Mouse (Mus musculus) intestine, postnatal 0 days (tissue): Measurements from ENCODE around the gene Rab3b. TPM values are rescaled to one million over a fixed set of nuclear protein-coding genes. Genes with fewer than 3 reads are reported as not detected.
A peak's percentile ranks its signal among the peaks of the same experiment; 100 is the strongest.

Experiments used
- ATAC-seq: fragments of 200-750 bp; cut with Nextera tagmentation; 2 replicates; pipeline ENCODE4 v1.8.0; 2017; ENCODE audit warnings: mild to moderate bottlenecking, moderate TSS enrichment, moderate library complexity
- H3K27ac ChIP-seq: fragments of 300-500 bp; sonication (generic); 2 replicates; pipeline ENCODE4 v1.5.1; 2014; ENCODE audit warnings: mild to moderate bottlenecking, low read depth, low read length, moderate library complexity
- H3K27me3 ChIP-seq: fragments of 300-500 bp; sonication (generic); replicated peaks from 2 replicates; pipeline ENCODE4 v1.6.1; 2014; ENCODE audit warnings: low read length, mixed read lengths; ENCODE audit not compliant: control insufficient read depth, insufficient read depth
- H3K36me3 ChIP-seq: fragments of 300-500 bp; sonication (generic); 2 replicates; pipeline ENCODE4 v1.6.1; 2014; ENCODE audit warnings: mild to moderate bottlenecking, moderate library complexity; ENCODE audit not compliant: control insufficient read depth, insufficient read depth
- H3K4me1 ChIP-seq: fragments of 300-500 bp; sonication (generic); replicated peaks from 2 replicates; pipeline ENCODE4 v1.6.1; 2014; ENCODE audit warnings: antibody characterized with exemption, low read length, mixed read lengths; ENCODE audit not compliant: control insufficient read depth, insufficient read depth
- H3K4me2 ChIP-seq: fragments of 300-500 bp; sonication (generic); replicated peaks from 2 replicates; pipeline ENCODE4 v1.6.1; 2014; ENCODE audit warnings: low read depth, mild to moderate bottlenecking, moderate library complexity
- H3K4me3 ChIP-seq: fragments of 300-500 bp; sonication (generic); 2 replicates; pipeline ENCODE4 v1.5.1; 2014; ENCODE audit warnings: low read depth, low read length
- H3K9ac ChIP-seq: fragments of 300-500 bp; sonication (generic); 2 replicates; pipeline ENCODE4 v1.6.1; 2014; ENCODE audit warnings: mild to moderate bottlenecking, low read depth, low read length
- H3K9me3 ChIP-seq: fragments of 300-500 bp; sonication (generic); 2 replicates; pipeline ENCODE4 v1.6.1; 2016; ENCODE audit warnings: mixed run types; ENCODE audit not compliant: control insufficient read depth
- CTCF ChIP-seq: sonication (generic); IDR thresholded peaks from 2 replicates; pipeline ENCODE4 v1.5.1; 2016; ENCODE audit warnings: low read depth, mild to moderate bottlenecking, control low read depth, antibody characterized with exemption, moderate library complexity
- WGBS: fragments of 180-500 bp; shearing (Covaris S2); extraction: QIAGEN DNeasy Blood & Tissue Kit; methylation state at CpG from one replicate; pipeline ENCODE4 v1.1.7; 2014; 5-methylcytosine and 5-hydroxymethylcytosine counted together
- polyA plus RNA-seq: library from polyadenylated mRNA; unstranded; fragments of >200 nt; fragmentation: Nextera tagmentation; extraction: Ambion mirVana; gene quantifications from 2 replicates; pipeline ENCODE4 v1.2.1, GENCODE M21; 2015

Gene Rab3b
- polyA plus RNA-seq, 1 experiment from 2014 or later: 12.7 TPM

- no peak overlapping the region for H3K9ac ChIP-seq
- H3K36me3 ChIP-seq: no peaks in the 10 kb centered on the region
- no peak for TF ChIP-seq CTCF
- no peaks in the 10 kb centered on the region for H3K27me3 ChIP-seq
- no peaks in the 10 kb centered on the region for H3K4me1 ChIP-seq
- 85% methylated on average over 10 of the region's 10 CpGs for WGBS
- H3K4me2 ChIP-seq: no peak overlapping the region
- H3K27ac ChIP-seq: no peak overlapping the region
- ATAC-seq: no peak
- H3K9me3 ChIP-seq: no peaks in the 10 kb centered on the region
- no peak overlapping the region for H3K4me3 ChIP-seq
Measured at GRCm38 (mm10) chr4:108904790-108905189, 25.9 kb downstream of the Rab3b start.

DNA sequence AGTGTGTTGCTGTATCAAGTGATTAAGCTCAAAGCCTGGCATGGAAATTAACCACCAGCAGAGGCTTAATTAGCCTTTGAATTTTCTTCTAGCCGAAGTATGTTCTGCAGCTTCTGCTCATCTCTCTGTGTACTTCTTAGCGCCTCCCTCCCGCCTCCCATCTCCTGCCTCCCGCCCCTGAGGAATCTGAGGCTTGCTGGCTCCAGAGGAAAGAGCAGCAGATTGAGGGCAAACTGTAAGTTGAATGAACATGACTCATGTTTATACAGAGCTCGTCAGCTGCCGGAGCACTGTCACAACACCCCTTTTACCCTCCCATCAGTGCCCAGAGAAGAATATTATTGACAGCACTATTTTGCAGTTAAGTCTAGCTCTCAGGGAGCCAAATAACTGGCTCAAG is 27.0 kb downstream of the Rab3b start:
- no peak for TF ChIP-seq CTCF
- no peak overlapping the region for H3K4me2 ChIP-seq
- no peak overlapping the region for H3K4me3 ChIP-seq
- WGBS: 19% methylated on average over 6 of the region's 6 CpGs
- H3K4me1 ChIP-seq: no peaks in the 10 kb centered on the region
- H3K27ac ChIP-seq: no peak overlapping the region
- H3K36me3 ChIP-seq: no peaks in the 10 kb centered on the region
- H3K27me3 ChIP-seq: no peaks in the 10 kb centered on the region
- H3K9me3 ChIP-seq: no peaks in the 10 kb centered on the region
- ATAC-seq: no peak
- H3K9ac ChIP-seq: no peak overlapping the region

DNA sequence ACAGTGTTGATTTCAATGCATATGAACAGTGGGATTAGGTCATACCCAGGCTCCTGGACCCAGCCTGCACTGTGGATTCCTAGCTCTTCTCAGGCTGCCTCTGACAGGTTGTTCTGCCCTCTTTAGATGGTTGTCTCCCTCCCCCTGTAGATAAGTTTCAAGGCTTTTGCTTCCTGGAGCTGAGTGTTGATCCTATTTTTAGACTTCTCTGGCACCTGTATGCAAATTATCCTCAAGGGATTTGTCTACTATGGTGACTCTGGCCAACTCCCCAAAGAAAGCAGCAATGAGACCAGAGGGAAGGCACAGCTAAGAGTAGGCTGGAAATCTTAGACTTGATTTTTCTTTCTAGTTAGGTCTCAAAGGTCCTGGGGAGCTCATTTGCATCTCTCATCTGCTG is 28.6 kb downstream of the Rab3b start:
- peak; percentile 84 for ATAC-seq
- peak overlapping the region; percentile 3; the same call in 1 of the 2 replicates for H3K27ac ChIP-seq
- no peak overlapping the region for H3K4me2 ChIP-seq
- TF ChIP-seq CTCF: no peak
- no peak overlapping the region for H3K9ac ChIP-seq
- H3K4me1 ChIP-seq: no peaks in the 10 kb centered on the region
- no peak overlapping the region for H3K4me3 ChIP-seq
- no peaks in the 10 kb centered on the region for H3K9me3 ChIP-seq
- no peaks in the 10 kb centered on the region for H3K36me3 ChIP-seq
- no peaks in the 10 kb centered on the region for H3K27me3 ChIP-seq

DNA sequence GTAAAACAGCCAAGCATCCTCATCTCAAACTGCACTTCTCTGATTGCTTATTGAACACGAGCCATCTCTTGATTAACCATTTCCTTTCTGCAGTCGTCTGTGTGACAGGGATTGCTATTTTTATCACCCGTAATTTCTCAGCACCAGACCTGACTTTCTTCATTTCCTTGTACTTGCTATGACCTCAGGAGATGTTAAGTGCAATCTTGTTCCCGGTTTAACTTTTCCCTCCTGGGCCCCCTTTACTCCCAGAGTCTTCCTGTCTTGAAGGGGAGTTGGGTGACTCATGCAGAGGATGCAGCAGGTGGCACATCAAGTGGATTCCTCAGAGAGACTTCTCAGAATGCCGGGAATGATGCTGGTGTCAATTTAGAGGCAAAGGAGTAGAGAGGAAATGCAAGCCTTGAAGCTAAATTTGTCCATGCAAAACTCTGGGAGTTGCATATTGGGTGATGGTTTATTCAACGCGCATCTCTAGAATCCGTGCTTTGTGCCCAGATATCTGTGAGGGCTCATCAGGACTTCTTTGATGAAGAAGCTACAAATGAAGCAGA is 31.1 kb downstream of the Rab3b start:
- Histone ChIP-seq H3K9me3 (no peaks in the 10 kb centered on the region), H3K27ac (no peak overlapping the region), H3K4me2 (peak overlapping the region; percentile 32), H3K27me3 (no peaks in the 10 kb centered on the region), H3K9ac (no peak overlapping the region), H3K4me1 (no peaks in the 10 kb centered on the region), H3K36me3 (no peaks in the 10 kb centered on the region), H3K4me3 (0 out of 2 replicates have a peak overlapping the region, but pooled peaks have one; percentile 7)
- ATAC-seq: peak; percentile 49; the same call in 1 of the 2 replicates
- TF ChIP-seq CTCF: no peak
- 37% methylated on average over 8 of the region's 8 CpGs for WGBS

DNA sequence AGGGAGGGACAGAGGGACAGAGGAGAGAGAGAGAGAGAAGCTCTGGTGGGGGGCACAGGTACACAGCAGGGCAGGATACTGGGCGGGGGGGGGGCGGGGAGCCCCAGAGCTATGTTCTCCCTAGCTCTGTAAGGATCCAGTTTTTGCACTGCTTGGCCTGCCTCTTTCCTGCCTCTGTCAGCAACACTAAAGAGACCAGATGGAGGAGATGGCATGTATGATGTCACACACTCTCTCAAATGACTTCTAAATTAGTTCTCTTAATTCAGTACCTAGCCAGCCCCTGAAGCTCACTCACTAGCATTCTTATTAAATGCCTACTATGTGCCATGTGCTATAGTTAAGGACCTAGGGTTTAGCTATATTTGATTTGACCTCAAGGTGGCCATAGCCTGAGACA is 33.0 kb downstream of the Rab3b start:
- WGBS: 94% methylated on average over 2 of the region's 2 CpGs
- Histone ChIP-seq H3K9ac (no peak overlapping the region), H3K4me2 (no peak overlapping the region), H3K27me3 (no peaks in the 10 kb centered on the region), H3K36me3 (no peaks in the 10 kb centered on the region), H3K9me3 (no peaks in the 10 kb centered on the region), H3K27ac (no peak overlapping the region), H3K4me3 (no peak overlapping the region), H3K4me1 (no peaks in the 10 kb centered on the region)
- ATAC-seq: no peak
- no peak for TF ChIP-seq CTCF

DNA sequence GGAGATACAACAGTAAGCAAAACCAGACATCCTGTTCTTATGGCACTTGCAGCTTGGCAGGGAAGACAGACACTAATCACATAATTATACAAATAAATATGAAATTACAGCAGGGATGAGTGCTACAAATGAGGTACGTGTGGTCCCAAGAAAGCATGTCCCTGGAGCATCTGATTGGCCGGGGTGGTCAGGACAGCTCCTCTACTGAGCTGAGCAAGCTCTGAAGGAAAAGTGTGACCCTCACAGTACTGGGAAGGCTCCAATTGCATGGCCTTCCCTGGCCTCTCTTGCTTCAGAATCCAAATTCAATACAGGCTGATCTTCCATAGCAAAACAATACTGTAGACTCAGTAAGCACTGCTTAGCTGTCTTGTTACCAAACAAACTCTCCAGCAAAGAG is 34.3 kb downstream of the Rab3b start:
- ATAC-seq: no peak
- 70% methylated on average over 2 of the region's 2 CpGs for WGBS
- Histone ChIP-seq H3K4me2 (no peak overlapping the region), H3K36me3 (no peaks in the 10 kb centered on the region), H3K4me1 (no peaks in the 10 kb centered on the region), H3K4me3 (no peak overlapping the region), H3K27me3 (no peaks in the 10 kb centered on the region), H3K9ac (no peak overlapping the region), H3K9me3 (no peaks in the 10 kb centered on the region), H3K27ac (no peak overlapping the region)
- TF ChIP-seq CTCF: no peak

GRCm38 (mm10) chr4:108914391-108914790 is 35.5 kb downstream of the Rab3b start:
- Histone ChIP-seq H3K9me3 (no peaks in the 10 kb centered on the region), H3K9ac (no peak overlapping the region), H3K4me3 (no peak overlapping the region), H3K36me3 (no peaks in the 10 kb centered on the region), H3K4me2 (no peak overlapping the region), H3K27ac (no peak overlapping the region), H3K4me1 (no peaks in the 10 kb centered on the region), H3K27me3 (no peaks in the 10 kb centered on the region)
- no peak for ATAC-seq
- TF ChIP-seq CTCF: no peak
- 50% methylated on average over 6 of the region's 6 CpGs for WGBS
